Mouse (Mus musculus) forebrain, embryonic 12.5 days (tissue): Measurements from ENCODE around the gene Galnt18. TPM values are rescaled to one million over a fixed set of nuclear protein-coding genes. Genes with fewer than 3 reads are reported as not detected.

Source experiments
- ATAC-seq: fragments of 200-750 bp; cut with Nextera tagmentation; 2 replicates; pipeline ENCODE4 v1.8.0; 2017; ENCODE audit warnings: moderate TSS enrichment; ENCODE audit not compliant: low FRiP score
- H3K27ac ChIP-seq: fragments of 300-500 bp; sonication (generic); 2 replicates; pipeline ENCODE4 v1.5.1; 2016; ENCODE audit warnings: mild to moderate bottlenecking
- H3K27me3 ChIP-seq: fragments of 300-500 bp; sonication (generic); 2 replicates; pipeline ENCODE4 v1.6.1; 2016; ENCODE audit warnings: mild to moderate bottlenecking
- H3K36me3 ChIP-seq: fragments of 300-500 bp; sonication (generic); replicated peaks from 2 replicates; pipeline ENCODE4 v1.6.1; 2016; ENCODE audit warnings: mild to moderate bottlenecking
- H3K4me1 ChIP-seq: fragments of 300-500 bp; sonication (generic); 2 replicates; pipeline ENCODE4 v1.6.1; 2016
- H3K4me2 ChIP-seq: fragments of 300-500 bp; sonication (generic); 2 replicates; pipeline ENCODE4 v1.6.1; 2016; ENCODE audit warnings: mild to moderate bottlenecking, moderate library complexity
- H3K4me3 ChIP-seq: fragments of 300-500 bp; sonication (generic); replicated peaks from 2 replicates; pipeline ENCODE4 v1.5.1; 2016; ENCODE audit warnings: mild to moderate bottlenecking
- H3K9ac ChIP-seq: fragments of 300-500 bp; sonication (generic); 2 replicates; pipeline ENCODE4 v1.6.1; 2016; ENCODE audit warnings: mild to moderate bottlenecking
- H3K9me3 ChIP-seq: fragments of 300-500 bp; sonication (generic); 2 replicates; pipeline ENCODE4 v1.6.1; 2016
- WGBS: fragments of 180-500 bp; shearing (Covaris S2); methylation state at CpG from one replicate; pipeline ENCODE4 v1.1.7; 2016; 5-methylcytosine and 5-hydroxymethylcytosine counted together
- polyA plus RNA-seq: library from polyadenylated mRNA; unstranded; fragments of >200 nt; fragmentation: Nextera tagmentation; extraction: Ambion mirVana; gene quantifications from 2 replicates; pipeline ENCODE4 v1.2.1, GENCODE M21; 2016

Galnt18 gene
- polyA plus RNA-seq: 5.0 and 5.6 TPM in 2 replicates

DNA sequence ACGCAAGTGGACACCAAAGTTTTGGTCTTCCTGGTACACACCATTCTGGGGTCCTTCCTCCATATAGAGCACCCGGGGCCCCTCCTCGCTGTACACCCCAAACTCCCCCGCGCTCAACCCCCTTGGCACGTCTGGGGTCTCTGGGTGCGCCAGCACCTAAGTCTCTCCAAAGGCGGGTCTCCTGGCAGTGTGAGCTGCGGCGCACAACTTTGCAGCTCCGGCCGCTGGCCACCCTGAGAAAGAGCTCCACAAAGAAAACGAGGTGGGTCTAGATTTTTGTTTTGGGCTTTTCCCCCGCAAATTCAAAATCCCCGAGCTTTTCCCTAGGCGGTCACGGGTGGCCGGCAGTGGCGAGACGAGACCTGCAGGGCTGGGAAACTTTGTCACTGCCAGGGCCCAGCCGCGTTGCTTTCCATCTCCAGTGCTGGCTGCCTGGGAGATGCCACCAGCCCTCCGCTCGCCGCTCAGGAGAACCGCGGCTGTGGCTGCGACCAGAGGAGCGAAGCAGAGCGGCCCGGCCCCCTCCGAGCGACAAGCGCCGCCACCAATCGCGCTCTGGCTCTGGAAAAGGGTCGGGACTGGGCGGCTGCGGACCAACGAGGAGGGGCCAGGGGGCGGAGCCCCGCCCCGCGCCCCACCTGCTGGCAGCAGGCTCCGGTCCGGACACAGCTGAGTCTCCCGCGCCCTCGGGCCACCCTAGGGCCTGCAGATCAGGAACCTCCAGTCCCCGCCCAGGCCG lies at the start of gene Galnt18:
Gene Galnt18, minus strand, starts transcription at position 474 of the 739 bp plus-strand sequence.
- Histone ChIP-seq H3K4me2 (peak within 1 kb of the TSS; percentile 98), H3K9ac (peak within 1 kb of the TSS; percentile 69), H3K9me3 (no peaks in the 10 kb centered on the region), H3K4me1 (peaks cover 16% of the 10 kb centered on the region), H3K27ac (no peak within 1 kb of the TSS), H3K36me3 (no peaks in the 10 kb centered on the region), H3K27me3 (peaks cover 38% of the 10 kb centered on the region), H3K4me3 (peak within 1 kb of the TSS; percentile 51)
- peak; percentile 99 for ATAC-seq
- WGBS: under 1% methylated on average over 50 of the region's 52 CpGs

DNA sequence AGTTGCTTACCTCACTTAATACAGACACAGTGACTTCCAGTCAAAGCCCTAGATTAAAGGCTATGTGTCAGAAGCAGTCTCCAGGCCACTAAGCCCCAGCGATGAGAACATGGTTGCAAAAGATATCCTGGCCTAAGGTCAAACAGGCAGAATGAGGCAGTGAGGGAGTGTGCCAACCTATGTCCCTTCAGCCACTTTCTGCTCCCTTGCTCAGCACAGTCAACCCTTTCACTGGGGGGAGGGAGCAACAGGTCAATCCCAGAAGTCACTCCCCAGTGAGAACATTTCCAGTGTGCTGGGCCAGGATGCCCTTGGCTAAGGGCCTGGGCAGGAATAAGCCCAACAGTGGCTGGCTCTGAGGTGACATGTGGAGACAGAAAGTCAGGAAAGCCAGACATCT lies 47.6 kb upstream of the Galnt18 start:
- WGBS: 85% methylated on average over 1 of the region's 1 CpGs
- no peak overlapping the region for H3K4me3 ChIP-seq
- ATAC-seq: no peak
- no peaks in the 10 kb centered on the region for H3K27me3 ChIP-seq
- H3K27ac ChIP-seq: no peak overlapping the region
- no peak overlapping the region for H3K4me2 ChIP-seq
- H3K4me1 ChIP-seq: no peaks in the 10 kb centered on the region
- no peaks in the 10 kb centered on the region for H3K36me3 ChIP-seq
- H3K9ac ChIP-seq: no peak overlapping the region
- no peaks in the 10 kb centered on the region for H3K9me3 ChIP-seq

DNA sequence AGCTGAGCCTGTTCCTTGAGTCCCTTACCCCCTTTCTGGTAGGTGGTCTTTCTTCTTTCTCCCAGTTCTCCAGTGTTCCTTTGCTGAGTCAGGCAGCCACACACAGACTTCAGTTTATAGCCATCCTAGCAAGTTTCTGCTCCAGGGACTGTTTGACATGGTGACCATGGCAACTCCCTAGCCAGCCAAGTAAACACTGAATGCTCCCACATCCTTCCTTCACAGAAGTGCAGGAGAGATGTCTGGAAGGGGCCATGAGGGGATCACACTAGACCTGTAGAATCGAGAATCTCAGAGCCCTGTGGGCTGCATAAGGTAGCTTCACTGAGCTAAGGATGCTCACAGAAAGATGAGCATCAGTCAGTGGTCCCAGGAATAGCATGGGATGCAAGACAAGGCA lies 33.3 kb upstream of the Galnt18 start:
- Histone ChIP-seq H3K9me3 (no peaks in the 10 kb centered on the region), H3K9ac (no peak overlapping the region), H3K4me2 (no peak overlapping the region), H3K4me3 (no peak overlapping the region), H3K27ac (no peak overlapping the region), H3K36me3 (no peaks in the 10 kb centered on the region), H3K27me3 (no peaks in the 10 kb centered on the region), H3K4me1 (no peaks in the 10 kb centered on the region)
- WGBS: 89% methylated on average over 1 of the region's 1 CpGs
- no peak for ATAC-seq

DNA sequence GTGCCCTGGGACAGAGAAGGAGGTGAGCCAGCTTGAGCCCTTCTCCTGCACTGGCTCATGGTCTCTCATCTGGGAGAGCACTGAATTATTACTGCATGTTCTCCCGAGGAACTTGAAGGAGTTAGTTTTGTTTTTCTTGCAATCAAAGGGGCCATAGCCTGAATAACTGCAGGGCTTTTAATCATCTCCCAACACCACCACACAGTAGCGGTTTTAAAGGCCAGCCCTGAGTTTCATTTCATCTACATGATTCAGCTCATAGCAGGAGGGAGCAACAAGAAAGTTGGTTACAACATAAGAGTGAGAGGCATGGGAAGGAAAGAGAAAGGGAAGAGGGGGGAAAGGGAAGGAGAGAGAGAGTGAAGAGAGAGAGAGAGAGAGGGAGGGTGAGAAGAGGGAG lies 31.3 kb upstream of the Galnt18 start:
- Histone ChIP-seq H3K27me3 (no peaks in the 10 kb centered on the region), H3K9me3 (no peaks in the 10 kb centered on the region), H3K4me3 (no peak overlapping the region), H3K27ac (no peak overlapping the region), H3K36me3 (no peaks in the 10 kb centered on the region), H3K9ac (no peak overlapping the region), H3K4me2 (no peak overlapping the region), H3K4me1 (no peaks in the 10 kb centered on the region)
- 76% methylated on average over 2 of the region's 2 CpGs for WGBS
- no peak for ATAC-seq

DNA sequence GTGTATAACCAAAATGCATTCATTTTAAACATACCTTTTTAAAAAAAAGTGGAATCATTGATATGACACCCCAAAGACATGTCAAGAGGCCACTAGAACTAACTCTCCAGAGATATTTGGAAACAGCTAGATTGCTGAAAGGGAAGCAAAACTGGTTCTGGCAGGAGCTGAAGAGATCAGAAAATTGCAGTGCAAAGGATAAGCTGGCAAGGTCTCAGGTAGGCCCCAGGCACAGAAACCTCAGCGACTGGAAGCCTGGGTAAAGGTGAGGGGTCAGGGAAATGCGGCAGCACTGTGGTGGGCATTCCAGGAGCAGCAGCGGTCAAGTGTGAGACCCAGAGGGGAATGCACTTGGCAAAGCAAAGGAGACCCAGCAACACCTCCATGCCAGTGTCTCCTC lies 30.0 kb upstream of the Galnt18 start:
- H3K4me1 ChIP-seq: no peaks in the 10 kb centered on the region
- no peak overlapping the region for H3K4me3 ChIP-seq
- ATAC-seq: no peak
- H3K9ac ChIP-seq: no peak overlapping the region
- no peaks in the 10 kb centered on the region for H3K9me3 ChIP-seq
- H3K27ac ChIP-seq: no peak overlapping the region
- H3K27me3 ChIP-seq: no peaks in the 10 kb centered on the region
- no peak overlapping the region for H3K4me2 ChIP-seq
- H3K36me3 ChIP-seq: no peaks in the 10 kb centered on the region
- 88% methylated on average over 3 of the region's 3 CpGs for WGBS

DNA sequence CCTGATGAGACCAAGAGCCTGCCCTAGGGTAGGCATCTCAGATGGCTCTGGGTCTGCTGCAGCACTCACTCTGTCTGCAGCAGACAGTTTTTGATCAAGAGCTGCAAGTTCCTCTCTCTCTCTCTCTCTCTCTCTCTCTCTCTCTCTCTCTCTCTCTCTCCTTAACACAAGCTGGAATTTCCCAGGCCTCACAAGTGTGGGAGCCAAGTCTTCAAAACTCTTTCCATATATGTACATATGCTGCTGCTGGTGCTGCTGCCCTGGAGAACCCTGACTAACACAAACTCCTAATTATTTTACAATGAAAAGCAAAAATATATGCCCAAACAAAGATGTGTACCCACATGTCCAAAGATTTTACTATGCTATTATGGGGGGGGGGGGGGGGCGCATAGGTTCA lies 26.3 kb upstream of the Galnt18 start:
- Histone ChIP-seq H3K27ac (no peak overlapping the region), H3K9me3 (no peaks in the 10 kb centered on the region), H3K9ac (no peak overlapping the region), H3K4me3 (no peak overlapping the region), H3K4me1 (0 out of 2 replicates have a peak, but pooled peaks cover under 1% of the 10 kb centered on the region), H3K27me3 (no peaks in the 10 kb centered on the region), H3K4me2 (no peak overlapping the region), H3K36me3 (no peaks in the 10 kb centered on the region)
- no peak for ATAC-seq
- whole genome bisulfite sequencing: 100% methylated on average over 1 of the region's 1 CpGs

DNA sequence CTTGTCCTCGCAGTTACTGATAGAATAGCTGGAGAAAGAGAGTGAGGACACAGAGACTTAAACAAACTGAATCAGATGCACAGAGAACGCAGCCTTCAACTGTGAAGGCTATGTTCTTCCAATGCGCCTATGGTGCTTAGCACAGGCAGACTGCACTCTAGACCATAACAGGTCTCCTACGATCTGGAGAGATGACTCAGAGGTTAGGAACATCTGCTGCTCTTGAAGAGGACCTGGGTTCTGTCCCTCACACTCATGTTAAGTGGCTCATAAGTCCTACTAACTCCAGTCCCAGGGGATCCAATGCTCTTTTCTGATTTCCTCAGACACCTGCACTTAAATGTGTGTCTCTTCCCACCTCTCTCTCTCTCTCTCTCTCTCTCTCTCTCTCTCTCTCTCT lies 24.9 kb upstream of the Galnt18 start:
- no peak overlapping the region for H3K27ac ChIP-seq
- no peak for ATAC-seq
- 93% methylated on average over 4 of the region's 4 CpGs for WGBS
- H3K27me3 ChIP-seq: no peaks in the 10 kb centered on the region
- H3K4me2 ChIP-seq: no peak overlapping the region
- H3K9me3 ChIP-seq: no peaks in the 10 kb centered on the region
- no peak overlapping the region for H3K9ac ChIP-seq
- H3K36me3 ChIP-seq: no peaks in the 10 kb centered on the region
- H3K4me3 ChIP-seq: no peak overlapping the region
- peaks cover 3% of the 10 kb centered on the region; the same call in 1 of the 2 replicates for H3K4me1 ChIP-seq

DNA sequence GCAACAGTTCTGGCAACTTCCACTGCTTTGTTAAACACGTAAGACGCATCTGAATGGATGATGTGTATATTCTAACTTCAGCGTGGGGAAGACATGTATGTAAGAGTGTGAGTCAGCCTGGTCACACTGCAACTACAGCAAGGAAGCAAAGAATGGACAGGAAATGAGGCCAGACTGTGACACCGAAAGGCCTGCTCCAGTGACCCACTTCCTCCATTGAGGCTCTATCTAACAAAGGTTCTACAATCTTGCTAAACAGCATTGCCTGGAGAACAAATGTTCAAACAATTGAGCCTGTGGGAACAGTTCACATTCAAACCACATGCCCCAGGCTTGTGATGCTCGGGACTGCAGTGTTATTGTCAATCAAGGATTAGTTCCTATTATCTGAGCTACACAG lies 21.0 kb upstream of the Galnt18 start:
- no peak overlapping the region for H3K4me3 ChIP-seq
- H3K36me3 ChIP-seq: no peaks in the 10 kb centered on the region
- H3K9ac ChIP-seq: no peak overlapping the region
- peaks cover 3% of the 10 kb centered on the region; the same call in 1 of the 2 replicates for H3K4me1 ChIP-seq
- ATAC-seq: no peak
- no peak overlapping the region for H3K4me2 ChIP-seq
- H3K27me3 ChIP-seq: no peaks in the 10 kb centered on the region
- no peaks in the 10 kb centered on the region for H3K9me3 ChIP-seq
- 68% methylated on average over 5 of the region's 5 CpGs for WGBS
- no peak overlapping the region for H3K27ac ChIP-seq

DNA sequence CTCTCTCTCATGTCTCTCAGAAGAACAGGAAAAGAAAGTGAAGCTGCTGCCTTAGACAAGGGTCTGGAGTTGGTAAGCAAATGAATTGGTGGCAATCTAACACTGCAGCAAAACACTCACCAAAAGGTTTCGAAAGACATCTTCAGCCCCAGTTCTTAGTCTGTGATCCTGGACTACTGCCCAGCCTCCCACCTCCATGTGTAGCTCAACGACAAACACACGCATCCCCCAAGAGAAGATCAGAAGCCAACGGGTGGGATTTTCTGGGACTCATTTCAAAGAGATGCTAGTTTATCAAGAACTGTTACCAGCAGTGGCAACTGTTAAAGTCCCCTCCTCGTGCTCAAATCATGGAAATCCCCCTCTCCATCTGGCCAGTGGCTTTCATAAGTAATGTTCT lies 20.3 kb upstream of the Galnt18 start:
- H3K27ac ChIP-seq: no peak overlapping the region
- H3K9ac ChIP-seq: no peak overlapping the region
- H3K9me3 ChIP-seq: no peaks in the 10 kb centered on the region
- no peak overlapping the region for H3K4me2 ChIP-seq
- no peak for ATAC-seq
- H3K4me1 ChIP-seq: peaks cover 3% of the 10 kb centered on the region; the same call in 1 of the 2 replicates
- no peaks in the 10 kb centered on the region for H3K36me3 ChIP-seq
- H3K4me3 ChIP-seq: no peak overlapping the region
- H3K27me3 ChIP-seq: no peaks in the 10 kb centered on the region
- WGBS: 93% methylated on average over 5 of the region's 5 CpGs

DNA sequence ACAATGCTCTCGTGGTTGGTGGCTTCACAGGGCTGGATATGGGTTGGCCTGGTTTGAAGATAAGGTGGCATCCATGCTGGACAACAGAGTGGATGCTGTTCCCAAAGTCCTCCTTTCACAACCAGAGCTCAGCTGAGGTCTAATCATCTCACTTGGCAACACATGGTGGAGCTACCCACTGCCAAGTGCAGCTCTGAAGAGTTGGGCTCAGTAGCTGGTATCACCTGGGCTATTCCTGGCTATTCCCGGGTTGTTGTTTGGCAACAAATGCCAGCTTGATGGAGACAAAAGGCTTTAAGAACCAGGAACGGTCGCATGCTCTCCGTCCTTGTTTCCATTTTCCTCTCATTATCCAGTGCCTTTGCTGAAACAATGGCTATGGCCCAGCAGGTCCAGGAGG lies 19.2 kb upstream of the Galnt18 start:
- 58% methylated on average over 5 of the region's 5 CpGs for WGBS

DNA sequence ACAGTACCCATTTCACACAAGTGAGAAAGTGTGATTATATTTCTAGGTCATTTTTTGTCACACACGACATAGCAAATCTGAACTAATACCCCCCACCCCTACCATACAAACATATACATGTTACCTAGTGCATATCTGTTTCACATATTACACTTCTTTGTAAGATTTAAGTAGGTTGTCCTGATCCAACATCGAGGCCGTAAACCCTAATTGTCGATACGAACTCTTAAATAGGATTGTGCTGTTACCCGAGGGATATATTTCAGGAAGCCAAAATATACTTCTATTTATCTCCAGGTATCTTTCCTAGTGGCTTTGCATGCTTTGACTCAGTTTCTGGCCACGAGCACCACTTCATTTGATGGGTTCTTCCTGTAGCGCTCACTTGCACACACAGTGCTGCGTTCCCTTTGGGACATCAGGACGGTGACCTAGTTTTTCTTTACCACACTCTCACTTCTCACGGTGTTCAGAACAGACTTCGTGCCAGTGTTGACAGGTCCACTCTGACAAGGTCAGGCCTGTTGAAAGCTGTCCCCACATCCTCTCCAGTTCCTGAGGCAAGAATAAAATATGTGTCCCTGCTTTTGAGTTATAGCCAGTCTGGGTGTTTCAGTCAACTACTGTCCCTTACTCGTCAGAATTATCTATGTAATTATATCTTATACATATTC lies 17.7 kb upstream of the Galnt18 start:
- H3K4me2 ChIP-seq: no peak overlapping the region
- no peaks in the 10 kb centered on the region for H3K27me3 ChIP-seq
- no peak overlapping the region for H3K4me3 ChIP-seq
- WGBS: 93% methylated on average over 13 of the region's 13 CpGs
- no peaks in the 10 kb centered on the region for H3K9me3 ChIP-seq
- no peak overlapping the region for H3K9ac ChIP-seq
- no peak for ATAC-seq
- no peaks in the 10 kb centered on the region for H3K36me3 ChIP-seq
- peaks cover 3% of the 10 kb centered on the region; the same call in 1 of the 2 replicates for H3K4me1 ChIP-seq
- no peak overlapping the region for H3K27ac ChIP-seq

More for the DNA sequence above, 19.2 kb upstream of the Galnt18 start:
- no peak for ATAC-seq
- no peaks in the 10 kb centered on the region for H3K27me3 ChIP-seq
- H3K4me1 ChIP-seq: peaks cover 3% of the 10 kb centered on the region; the same call in 1 of the 2 replicates
- no peaks in the 10 kb centered on the region for H3K9me3 ChIP-seq
- no peaks in the 10 kb centered on the region for H3K36me3 ChIP-seq
- H3K27ac ChIP-seq: no peak overlapping the region
- no peak overlapping the region for H3K4me3 ChIP-seq
- H3K4me2 ChIP-seq: no peak overlapping the region
- no peak overlapping the region for H3K9ac ChIP-seq

DNA sequence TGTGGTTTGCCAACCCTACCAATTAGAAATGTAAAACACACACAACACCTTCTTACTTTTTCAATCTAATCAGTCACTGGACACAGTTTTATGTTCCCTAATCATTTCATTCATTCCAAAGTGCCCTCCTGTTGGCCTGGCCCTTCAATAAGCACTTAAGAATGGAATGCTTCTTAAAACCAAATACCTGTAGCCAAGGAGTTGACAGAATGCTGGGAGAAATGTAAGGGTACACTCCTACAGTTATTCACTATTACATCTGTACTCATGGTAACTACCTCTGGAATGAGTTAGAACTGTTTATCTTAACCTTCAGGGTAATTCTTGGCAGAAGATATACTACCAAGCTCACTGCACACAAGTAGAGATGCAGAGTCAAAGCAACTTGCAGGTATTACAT lies 15.3 kb upstream of the Galnt18 start:
- Histone ChIP-seq H3K4me3 (no peak overlapping the region), H3K27me3 (no peaks in the 10 kb centered on the region), H3K36me3 (no peaks in the 10 kb centered on the region), H3K4me1 (peaks cover 5% of the 10 kb centered on the region; the same call in 1 of the 2 replicates), H3K27ac (no peak overlapping the region), H3K4me2 (no peak overlapping the region), H3K9me3 (no peaks in the 10 kb centered on the region), H3K9ac (no peak overlapping the region)
- ATAC-seq: no peak

DNA sequence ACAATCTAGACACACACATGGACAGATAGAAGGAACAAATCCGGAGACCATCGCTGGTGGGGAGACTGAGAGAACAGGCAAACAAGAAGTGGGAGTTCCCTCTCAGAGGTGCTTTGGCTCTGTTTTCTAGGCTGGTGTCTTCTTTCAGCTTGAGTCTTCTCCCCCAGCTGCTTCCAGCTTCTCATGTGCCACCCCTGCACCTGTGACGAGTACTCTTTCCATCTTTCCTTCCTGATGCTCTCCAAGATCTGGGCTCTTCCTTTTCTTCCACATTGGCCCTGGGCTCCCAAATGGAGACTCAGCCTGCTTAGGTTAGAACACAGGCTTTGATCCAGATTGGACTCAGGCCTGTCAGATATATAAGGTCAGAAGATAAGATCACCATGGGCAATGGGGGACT lies 12.4 kb upstream of the Galnt18 start:
- H3K27ac ChIP-seq: no peak overlapping the region
- no peaks in the 10 kb centered on the region for H3K27me3 ChIP-seq
- no peak overlapping the region for H3K4me2 ChIP-seq
- 90% methylated on average over 3 of the region's 3 CpGs for WGBS
- H3K36me3 ChIP-seq: no peaks in the 10 kb centered on the region
- ATAC-seq: no peak
- peaks cover 5% of the 10 kb centered on the region; the same call in 1 of the 2 replicates for H3K4me1 ChIP-seq
- H3K4me3 ChIP-seq: no peak overlapping the region
- no peaks in the 10 kb centered on the region for H3K9me3 ChIP-seq
- H3K9ac ChIP-seq: no peak overlapping the region
